Mouse (Mus musculus) neural tube, embryonic 15.5 days (tissue): ENCODE measurements around the gene Gm28044. TPM values are rescaled to one million over a fixed set of nuclear protein-coding genes. Genes with fewer than 3 reads are reported as not detected.
"Not testable (repeated sequence)": the region's sequence is repeated elsewhere in the genome, so short reads cannot be mapped to it uniquely, and the experiment has no call there.

Experiments
- ATAC-seq: fragments of 200-750 bp; cut with Nextera tagmentation; 2 replicates; pipeline ENCODE4 v1.8.0; 2017; ENCODE audit warnings: mild to moderate bottlenecking, moderate TSS enrichment, moderate library complexity; ENCODE audit not compliant: low FRiP score
- H3K27ac ChIP-seq: fragments of 300-500 bp; sonication (generic); replicated peaks from 2 replicates; pipeline ENCODE4 v1.5.1; 2015; ENCODE audit warnings: mild to moderate bottlenecking, inconsistent platforms
- H3K27me3 ChIP-seq: fragments of 300-500 bp; sonication (generic); replicated peaks from 2 replicates; pipeline ENCODE4 v1.6.1; 2015; ENCODE audit warnings: inconsistent platforms
- H3K36me3 ChIP-seq: fragments of 300-500 bp; sonication (generic); 2 replicates; pipeline ENCODE4 v1.6.1; 2015; ENCODE audit warnings: inconsistent platforms
- H3K4me1 ChIP-seq: fragments of 300-500 bp; sonication (generic); 2 replicates; pipeline ENCODE4 v1.6.1; 2015; ENCODE audit warnings: inconsistent platforms
- H3K4me2 ChIP-seq: fragments of 300-500 bp; sonication (generic); 2 replicates; pipeline ENCODE4 v1.6.1; 2015; ENCODE audit warnings: inconsistent platforms, mild to moderate bottlenecking, moderate library complexity
- H3K4me3 ChIP-seq: fragments of 300-500 bp; sonication (generic); replicated peaks from 2 replicates; pipeline ENCODE4 v1.5.1; 2015; ENCODE audit warnings: mild to moderate bottlenecking, inconsistent platforms
- H3K9ac ChIP-seq: fragments of 300-500 bp; sonication (generic); replicated peaks from 2 replicates; pipeline ENCODE4 v1.6.1; 2015; ENCODE audit warnings: mild to moderate bottlenecking, inconsistent platforms
- H3K9me3 ChIP-seq: fragments of 300-500 bp; sonication (generic); replicated peaks from 2 replicates; pipeline ENCODE4 v1.6.1; 2016; ENCODE audit warnings: inconsistent platforms
- WGBS: fragments of 180-500 bp; shearing (Covaris S2); methylation state at CpG from one replicate; pipeline ENCODE4 v1.1.7; 2015; ENCODE audit warnings: mixed read lengths; 5-methylcytosine and 5-hydroxymethylcytosine counted together
- polyA plus RNA-seq: library from polyadenylated mRNA; unstranded; fragments of >200 nt; fragmentation: Nextera tagmentation; extraction: Ambion mirVana; gene quantifications from 2 replicates; pipeline ENCODE4 v1.2.1, GENCODE M21; 2015

Gm28044 gene
- not detected in 2 replicates for polyA plus RNA-seq

- Histone ChIP-seq H3K27ac (peak within 1 kb of the TSS; percentile 62), H3K4me3 (peak within 1 kb of the TSS; percentile 71), H3K4me1 (peaks cover 13% of the 10 kb centered on the region), H3K9ac (peak within 1 kb of the TSS; percentile 59), H3K9me3 (no peaks in the 10 kb centered on the region), H3K36me3 (no peaks in the 10 kb centered on the region), H3K27me3 (no peaks in the 10 kb centered on the region), H3K4me2 (peak within 1 kb of the TSS; percentile 78)
- WGBS, result under 1% methylated on average over 15 of the region's 15 CpGs
- ATAC-seq, result peak; percentile 96
Observed at GRCm38 (mm10) chr13:67360131-67360744, at the start of gene Gm28044, which contains the start of gene Zfp953. Gm28044 (minus strand) TSS chr13:67360536. Zfp953 (minus strand) TSS chr13:67360605.

- Histone ChIP-seq H3K4me2 (peak within 1 kb of the TSS; percentile 69), H3K9ac (peak within 1 kb of the TSS; percentile 53; the same call in 1 of the 2 replicates), H3K4me3 (peak within 1 kb of the TSS; percentile 57)
- H3K4me1 ChIP-seq, H3K27me3 ChIP-seq, H3K9me3 ChIP-seq, H3K36me3 ChIP-seq, H3K27ac ChIP-seq: not testable (repeated sequence)
- ATAC-seq, result peak; percentile 99
- 5% methylated on average over 15 of the region's 16 CpGs for WGBS
Observed at GRCm38 (mm10) chr13:67399183-67399903, 39.0 kb upstream of the Gm28044 start, which contains the start of gene Zfp429. Zfp429 (minus strand) TSS chr13:67399819.

GRCm38 (mm10) chr13:67376255-67376654 lies 15.9 kb upstream of the Gm28044 start:
- WGBS, result 53% methylated on average over 3 of the region's 3 CpGs
- not testable (repeated sequence) for H3K9me3 ChIP-seq, H3K36me3 ChIP-seq, H3K4me1 ChIP-seq, H3K27me3 ChIP-seq, H3K9ac ChIP-seq, H3K27ac ChIP-seq, H3K4me3 ChIP-seq, H3K4me2 ChIP-seq
- peak; percentile 37; the same call in 1 of the 2 replicates for ATAC-seq

GRCm38 (mm10) chr13:67375050-67375911 lies 14.9 kb upstream of the Gm28044 start, which contains the start of the genes Gm28041 and Zfp456:
Gm28041 (minus strand) TSS chr13:67375733.
Zfp456 (minus strand) TSS chr13:67375810.
- H3K9ac ChIP-seq, result 0 out of 2 replicates have a peak within 1 kb of the TSS, but pooled peaks have one; percentile 20
- not testable (repeated sequence) for H3K4me1 ChIP-seq, H3K27me3 ChIP-seq, H3K36me3 ChIP-seq, H3K9me3 ChIP-seq, H3K27ac ChIP-seq
- peak within 1 kb of the TSS; percentile 42 for H3K4me3 ChIP-seq
- peak; percentile 96 for ATAC-seq
- H3K4me2 ChIP-seq, result peak within 1 kb of the TSS; percentile 58
- 22% methylated on average over 15 of the region's 15 CpGs for WGBS

GRCm38 (mm10) chr13:67351854-67352253 lies 8.5 kb downstream of the Gm28044 start:
- H3K9me3 ChIP-seq, result no peaks in the 10 kb centered on the region
- no peak overlapping the region for H3K4me2 ChIP-seq
- H3K4me1 ChIP-seq, result no peaks in the 10 kb centered on the region
- ATAC-seq, result no peak
- no peaks in the 10 kb centered on the region for H3K36me3 ChIP-seq
- no peak overlapping the region for H3K4me3 ChIP-seq
- no peak overlapping the region for H3K9ac ChIP-seq
- no peaks in the 10 kb centered on the region for H3K27me3 ChIP-seq
- H3K27ac ChIP-seq, result no peak overlapping the region

- Histone ChIP-seq H3K4me3 (no peak overlapping the region), H3K27me3 (no peaks in the 10 kb centered on the region), H3K9me3 (no peaks in the 10 kb centered on the region), H3K27ac (no peak overlapping the region), H3K9ac (no peak overlapping the region), H3K4me1 (no peaks in the 10 kb centered on the region), H3K36me3 (no peaks in the 10 kb centered on the region), H3K4me2 (no peak overlapping the region)
- ATAC-seq, result no peak
- 89% methylated on average over 2 of the region's 2 CpGs for WGBS
Observed at GRCm38 (mm10) chr13:67343422-67343821, 16.9 kb downstream of the Gm28044 start.

GRCm38 (mm10) chr13:67332877-67333276 lies 27.5 kb downstream of the Gm28044 start:
- H3K4me2 ChIP-seq, result peak overlapping the region; percentile 85
- peak overlapping the region; percentile 57 for H3K9ac ChIP-seq
- H3K4me3 ChIP-seq, result peak overlapping the region; percentile 57
- 80% methylated on average over 1 of the region's 1 CpGs for WGBS
- H3K9me3 ChIP-seq, result no peaks in the 10 kb centered on the region
- H3K4me1 ChIP-seq, result peaks cover 12% of the 10 kb centered on the region
- no peaks in the 10 kb centered on the region for H3K27me3 ChIP-seq
- no peaks in the 10 kb centered on the region for H3K36me3 ChIP-seq
- ATAC-seq, result peak; percentile 46; the same call in 1 of the 2 replicates
- no peak overlapping the region for H3K27ac ChIP-seq

GRCm38 (mm10) chr13:67332019-67332724 lies 28.2 kb downstream of the Gm28044 start, which contains the start of gene Zfp595:
Zfp595 (minus strand) TSS chr13:67332570.
- H3K4me3 ChIP-seq, result peak within 1 kb of the TSS; percentile 57
- peak within 1 kb of the TSS; percentile 57 for H3K9ac ChIP-seq
- no peaks in the 10 kb centered on the region for H3K9me3 ChIP-seq
- H3K27me3 ChIP-seq, result no peaks in the 10 kb centered on the region
- peaks cover 12% of the 10 kb centered on the region for H3K4me1 ChIP-seq
- H3K36me3 ChIP-seq, result no peaks in the 10 kb centered on the region
- H3K27ac ChIP-seq, result peak within 1 kb of the TSS; percentile 45
- H3K4me2 ChIP-seq, result peak within 1 kb of the TSS; percentile 85
- ATAC-seq, result peak; percentile 94
- WGBS, result 19% methylated on average over 17 of the region's 17 CpGs

GRCm38 (mm10) chr13:67306718-67307117 lies 53.6 kb downstream of the Gm28044 start:
- peak overlapping the region; percentile 91 for H3K9ac ChIP-seq
- H3K27ac ChIP-seq, result peak overlapping the region; percentile 75
- H3K4me3 ChIP-seq, result peak overlapping the region; percentile 78
- peaks cover 11% of the 10 kb centered on the region for H3K4me1 ChIP-seq
- WGBS, result 31% methylated on average over 5 of the region's 5 CpGs
- peak; percentile 71 for ATAC-seq
- H3K4me2 ChIP-seq, result peak overlapping the region; percentile 93
- H3K36me3 ChIP-seq, result no peaks in the 10 kb centered on the region
- H3K9me3 ChIP-seq, result no peaks in the 10 kb centered on the region
- no peaks in the 10 kb centered on the region for H3K27me3 ChIP-seq

- Histone ChIP-seq H3K36me3 (no peaks in the 10 kb centered on the region), H3K27ac (peak within 1 kb of the TSS; percentile 75)
- WGBS, result 6% methylated on average over 16 of the region's 16 CpGs
Observed at GRCm38 (mm10) chr13:67305822-67306672, 54.3 kb downstream of the Gm28044 start, which contains the start of gene Zfp457. Zfp457 (minus strand) TSS chr13:67306485.

More at GRCm38 (mm10) chr13:67305822-67306672, 54.3 kb downstream of the Gm28044 start, which contains the start of gene Zfp457:
- Histone ChIP-seq H3K4me2 (peak within 1 kb of the TSS; percentile 93), H3K9me3 (no peaks in the 10 kb centered on the region), H3K27me3 (no peaks in the 10 kb centered on the region), H3K4me3 (peak within 1 kb of the TSS; percentile 78), H3K4me1 (peaks cover 11% of the 10 kb centered on the region), H3K9ac (peak within 1 kb of the TSS; percentile 91)
- peak; percentile 99 for ATAC-seq
